Mouse (Mus musculus) layer of hippocampus, adult 2 months (tissue): Measurements from ENCODE around the gene Cfi. TPM values are rescaled to one million over a fixed set of nuclear protein-coding genes. Genes with fewer than 3 reads are reported as not detected.

ENCODE experiments used
- DNase-seq, 2 experiments: peaks; one replicate each; pipeline ENCODE4 v3.0.0; 2022; ENCODE audit warnings: low spot score in 2 of 2
- H3K27ac ChIP-seq: fragments of 200-600 bp; 2 replicates; pipeline ENCODE4 v1.8.1; 2022
- H3K4me3 ChIP-seq: fragments of 200-600 bp; 2 replicates; pipeline ENCODE4 v1.8.1; 2022; ENCODE audit warnings: mild to moderate bottlenecking
- CTCF ChIP-seq: fragments of 200-600 bp; conservative IDR thresholded peaks from 2 replicates; pipeline ENCODE4 v1.8.1; 2022; ENCODE audit warnings: antibody characterized with exemption, mild to moderate bottlenecking, moderate library complexity
- total RNA-seq, 2 experiments: library from RNA; stranded (reverse); gene quantifications; 2 replicates each; pipeline ENCODE4 v1.2.3; 2021

Cfi gene
- total RNA-seq, 2 experiments from 2014 or later = not detected

DNA sequence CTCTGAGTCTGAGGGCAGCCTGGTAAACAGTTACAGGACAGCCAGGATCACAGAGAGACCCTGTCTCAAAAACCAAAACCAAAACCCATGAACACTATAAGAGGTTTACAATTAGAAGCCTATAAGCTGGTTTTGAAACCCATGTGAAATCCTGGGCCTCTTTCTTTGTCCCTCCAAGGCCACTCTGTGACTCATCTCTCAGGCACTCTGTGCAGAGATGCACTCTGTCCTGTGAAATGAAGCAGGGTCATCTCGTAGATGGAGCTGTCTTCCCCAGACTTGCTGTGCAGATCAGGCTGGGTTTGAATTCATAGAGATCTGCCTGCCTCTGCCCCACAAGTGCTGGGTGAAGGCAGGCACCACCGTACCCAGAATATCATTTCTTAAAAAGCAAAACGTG is 81.7 kb downstream of the Cfi start:
- no peak for TF ChIP-seq CTCF
- no peak for DNase-seq
- H3K4me3 ChIP-seq = no peak overlapping the region
- no peak overlapping the region for H3K27ac ChIP-seq

GRCm38 (mm10) chr3:129918434-129918833 is 82.8 kb downstream of the Cfi start:
- peak; percentile 88 for TF ChIP-seq CTCF
- no peak overlapping the region for H3K4me3 ChIP-seq
- H3K27ac ChIP-seq = no peak overlapping the region
- DNase-seq = peak; percentile 78 to 79

GRCm38 (mm10) chr3:129923581-129923980 is 87.9 kb downstream of the Cfi start:
- no peak overlapping the region for H3K27ac ChIP-seq
- no peak for DNase-seq
- no peak for TF ChIP-seq CTCF

More at GRCm38 (mm10) chr3:129923581-129923980, 87.9 kb downstream of the Cfi start:
- H3K4me3 ChIP-seq = no peak overlapping the region

Other genes starting within 250 kb of the Cfi start
- 1 to 10 TPM; 2.6 to 2.7 TPM for gene Egf, start 80.6 kb upstream of the Cfi start, total RNA-seq
- gene Lrit3, start 31.9 kb upstream of the Cfi start, total RNA-seq = not detected
- 1 to 10 TPM; 1.4 to 1.6 TPM for gene Rrh, start 13.3 kb upstream of the Cfi start, total RNA-seq
- gene Gar1, start 4.5 kb upstream of the Cfi start, total RNA-seq = 10 to 100 TPM; 45.1 to 50.5 TPM
- gene Pla2g12a, start 42.7 kb downstream of the Cfi start, total RNA-seq = 10 to 100 TPM; 25.2 to 25.8 TPM
- gene Casp6, start 65.5 kb downstream of the Cfi start, total RNA-seq = 1 to 10 TPM; 5.1 to 9.0 TPM
- gene Mcub, start 134.3 kb downstream of the Cfi start, total RNA-seq = 1 to 10 TPM; 3.5 to 5.3 TPM
- 10 to 100 TPM; 57.3 to 62.1 TPM for gene Sec24b, start 225.7 kb downstream of the Cfi start, total RNA-seq